Mouse (Mus musculus): Measurements from ENCODE around the gene 9530002B09Rik.

The 9530002B09Rik gene

DNA sequence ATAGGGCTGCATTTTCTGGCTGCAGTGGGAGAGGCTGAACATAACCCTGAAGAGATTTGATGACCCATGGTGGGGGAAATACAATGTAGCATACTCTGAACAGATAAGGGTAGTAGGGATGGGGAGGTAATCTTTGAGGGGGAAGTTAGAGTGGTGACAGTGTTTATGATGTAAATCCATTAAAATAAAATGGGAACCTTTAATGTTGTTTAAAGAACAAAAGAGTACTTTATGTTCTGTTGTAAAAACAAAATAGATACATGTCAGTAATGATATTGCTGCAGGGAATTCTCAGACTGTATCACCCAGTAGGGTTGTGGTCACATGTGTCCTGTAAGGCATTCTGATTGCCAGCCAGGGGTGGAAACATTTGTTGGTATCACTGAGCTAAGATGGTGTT lies at the start of gene 9530002B09Rik:
Gene 9530002B09Rik (plus strand): TSS at position 301 of the 400 bp plus-strand sequence.
- no peak for DNase-seq (ENCODE audit: low read depth)

All from induced T-regulatory cell, adult 2 months (primary cell).